Mouse (Mus musculus): Measurements from ENCODE around the gene Ift122.

GRCm38 (mm10) chr6:115908421-115908982 lies 55.2 kb downstream of the Ift122 start:
- TF ChIP-seq POLR2A (IDR thresholded peaks at IDR 0.05; ENCODE audit: low read depth, low read length) (no peak), CTCF (IDR thresholded peaks at IDR 0.05; ENCODE audit: extremely low read depth, insufficient read length, insufficient replicate concordance, low read depth, low read length) (no peak)

All from small intestine, adult 2 months (tissue).